Mouse (Mus musculus) MEL (cell line): ENCODE measurements at regions not wholly inside any gene's neighbourhood (a gene's known extent, or its start where the extent isn't known, plus 50 kb on each side); places are given as distances from the start of the nearest gene placed in this dataset.

Experiments
- DNase-seq: peaks from one replicate; pipeline ENCODE4 v3.0.0; 2011; ENCODE audit warnings: low read depth, low spot score
- H3K27ac ChIP-seq: 2 replicates; pipeline ENCODE4 v1.5.1; 2012; ENCODE audit warnings: low read depth, mild to moderate bottlenecking, control low read depth, low read length, moderate library complexity; ENCODE audit not compliant: control insufficient read depth
- H3K27me3 ChIP-seq, 2 experiments: fragments of 150-350 bp in 1 of 2; sonication (generic) in 1 of 2; 2 replicates each; pipeline ENCODE4 v1.6.1; 2012; ENCODE audit warnings: low read length in 2 of 2, mild to moderate bottlenecking in 2 of 2, improper control_type of control experiment in 1 of 2, moderate library complexity in 1 of 2; ENCODE audit not compliant: insufficient read depth in 2 of 2, control insufficient read depth in 1 of 2
- H3K36me3 ChIP-seq, 2 experiments: 2 replicates each; pipeline ENCODE4 v1.6.1; 2012 to 2014; ENCODE audit warnings: low read length in 2 of 2, improper control_type of control experiment in 1 of 2, inconsistent platforms in 1 of 2, mild to moderate bottlenecking in 1 of 2; ENCODE audit not compliant: insufficient read depth in 2 of 2, control insufficient read depth in 1 of 2
- H3K4me1 ChIP-seq, 2 experiments: fragments of 150-350 bp in 1 of 2; sonication (generic) in 1 of 2; 2 replicates each; pipeline ENCODE4 v1.6.1; 2012; ENCODE audit warnings: low read length in 2 of 2, improper control_type of control experiment in 1 of 2, mild to moderate bottlenecking in 1 of 2; ENCODE audit not compliant: insufficient read depth in 2 of 2, control insufficient read depth in 1 of 2
- H3K4me3 ChIP-seq, 2 experiments: fragments of 150-350 bp in 1 of 2; sonication (generic) in 1 of 2; 2 replicates each; pipeline ENCODE4 v1.5.1; 2012; ENCODE audit warnings: low read depth in 2 of 2, low read length in 2 of 2, mild to moderate bottlenecking in 2 of 2, moderate library complexity in 2 of 2, control low read depth in 1 of 2, improper control_type of control experiment in 1 of 2; ENCODE audit not compliant: control insufficient read depth in 1 of 2, insufficient read depth in 1 of 2
- H3K79me2 ChIP-seq: 2 replicates; pipeline ENCODE4 v1.6.1; 2012; ENCODE audit warnings: mild to moderate bottlenecking, low read length, moderate library complexity; ENCODE audit not compliant: control insufficient read depth, poor library complexity, insufficient read depth
- H3K9ac ChIP-seq: 2 replicates; pipeline ENCODE4 v1.6.1; 2012; ENCODE audit warnings: low read depth, mild to moderate bottlenecking, control low read depth, low read length, moderate library complexity; ENCODE audit not compliant: control insufficient read depth, poor library complexity, severe bottlenecking
- H3K9me3 ChIP-seq: fragments of 150-350 bp; sonication (generic); replicated peaks from 2 replicates; pipeline ENCODE4 v1.6.1; 2012; ENCODE audit warnings: mild to moderate bottlenecking, low read length, improper control_type of control experiment, moderate library complexity; ENCODE audit not compliant: insufficient read depth
- ELF1 ChIP-seq: IDR thresholded peaks from 2 replicates; pipeline ENCODE4 v1.6.1; 2014; ENCODE audit warnings: low read depth, mild to moderate bottlenecking, inconsistent platforms, low read length, improper control_type of control experiment, moderate library complexity
- JUND ChIP-seq: IDR thresholded peaks from 2 replicates; pipeline ENCODE4 v1.6.1; 2011; ENCODE audit warnings: low read depth, mild to moderate bottlenecking, improper control_type of control experiment, low read length
- MAX ChIP-seq: IDR thresholded peaks from 2 replicates; pipeline ENCODE4 v1.6.1; 2011; ENCODE audit warnings: low read length, improper control_type of control experiment
- MEF2A ChIP-seq: IDR thresholded peaks from 2 replicates; pipeline ENCODE4 v1.6.1; 2014; ENCODE audit warnings: low read depth, mild to moderate bottlenecking, inconsistent platforms, low read length, improper control_type of control experiment; ENCODE audit not compliant: poor library complexity, insufficient replicate concordance, severe bottlenecking; ENCODE audit errors: extremely low read depth
- MXI1 ChIP-seq: IDR thresholded peaks from 2 replicates; pipeline ENCODE4 v1.6.1; 2011; ENCODE audit warnings: mild to moderate bottlenecking, low read depth, low read length, improper control_type of control experiment
- MYB ChIP-seq: IDR thresholded peaks from 2 replicates; pipeline ENCODE4 v1.6.1; 2011; ENCODE audit warnings: mild to moderate bottlenecking, low read depth, low read length, improper control_type of control experiment
- NELFE ChIP-seq: IDR thresholded peaks from 2 replicates; pipeline ENCODE4 v1.6.1; 2011; ENCODE audit warnings: low read depth, low read length, improper control_type of control experiment
- POLR2AphosphoS5 ChIP-seq: IDR thresholded peaks from 2 replicates; pipeline ENCODE4 v1.6.1; 2012; ENCODE audit warnings: low read depth, borderline replicate concordance, mild to moderate bottlenecking, inconsistent platforms, low read length, moderate library complexity, mixed read lengths
- SMC3 ChIP-seq: IDR thresholded peaks from 2 replicates; pipeline ENCODE4 v1.6.1; 2011; ENCODE audit warnings: low read depth, low read length, improper control_type of control experiment
- TBP ChIP-seq: IDR thresholded peaks from 2 replicates; pipeline ENCODE4 v1.8.0; 2011; ENCODE audit warnings: low read depth, low read length, improper control_type of control experiment
- TCF12 ChIP-seq: IDR thresholded peaks from 2 replicates; pipeline ENCODE4 v1.6.1; 2014; ENCODE audit warnings: low read depth, mild to moderate bottlenecking, inconsistent platforms, low read length, improper control_type of control experiment, moderate library complexity
- USF1 ChIP-seq: IDR thresholded peaks from 2 replicates; pipeline ENCODE4 v1.6.1; 2014; ENCODE audit warnings: low read depth, mild to moderate bottlenecking, inconsistent platforms, low read length, improper control_type of control experiment, moderate library complexity
- ZMIZ1 ChIP-seq: IDR thresholded peaks from 2 replicates; pipeline ENCODE4 v1.6.1; 2012; ENCODE audit warnings: low read depth, mild to moderate bottlenecking, inconsistent platforms, low read length, improper control_type of control experiment, moderate library complexity
- ZNF384 ChIP-seq: IDR thresholded peaks from 2 replicates; pipeline ENCODE4 v1.6.1; 2012; ENCODE audit warnings: low read depth, mild to moderate bottlenecking, inconsistent platforms, low read length, improper control_type of control experiment

- H3K4me1 ChIP-seq: no peaks in the 10 kb centered on the region
- H3K9me3 ChIP-seq: no peaks in the 10 kb centered on the region
- DNase-seq: no peak
- no peak for TF ChIP-seq ZNF384
- TF ChIP-seq TCF12: no peak
- TF ChIP-seq NELFE: no peak
- no peak for TF ChIP-seq JUND
- TF ChIP-seq POLR2AphosphoS5: no peak
- no peak for TF ChIP-seq MXI1
- TF ChIP-seq MAX: no peak
- no peak for TF ChIP-seq SMC3
- TF ChIP-seq ELF1: no peak
- H3K27me3 ChIP-seq: no peaks in the 10 kb centered on the region
- no peaks in the 10 kb centered on the region for H3K79me2 ChIP-seq
- no peak overlapping the region for H3K9ac ChIP-seq
- H3K27ac ChIP-seq: no peak overlapping the region
- no peaks in the 10 kb centered on the region for H3K36me3 ChIP-seq
- H3K4me3 ChIP-seq: no peak overlapping the region
Observed at GRCm38 (mm10) chr8:118104464-118105050, 179.0 kb upstream of the Cdh13 start.

- Histone ChIP-seq H3K27ac (no peak overlapping the region), H3K27me3 (no peaks in the 10 kb centered on the region), H3K4me1 (no peaks in the 10 kb centered on the region), H3K36me3 (no peaks in the 10 kb centered on the region), H3K79me2 (no peaks in the 10 kb centered on the region), H3K9ac (no peak overlapping the region), H3K4me3 (no peak overlapping the region), H3K9me3 (no peaks in the 10 kb centered on the region)
- TF ChIP-seq MYB: no peak
- no peak for TF ChIP-seq ZMIZ1
- no peak for TF ChIP-seq MEF2A
- no peak for DNase-seq
Observed at GRCm38 (mm10) chr8:118101346-118101745, 182.2 kb upstream of the Cdh13 start.

GRCm38 (mm10) chr8:118062736-118063135 lies 220.8 kb upstream of the Cdh13 start:
- Histone ChIP-seq H3K4me3 (no peak overlapping the region), H3K27ac (no peak overlapping the region), H3K9me3 (no peaks in the 10 kb centered on the region), H3K27me3 (no peaks in the 10 kb centered on the region), H3K4me1 (no peaks in the 10 kb centered on the region), H3K79me2 (no peaks in the 10 kb centered on the region)
- no peak for DNase-seq
- TF ChIP-seq TCF12: no peak
- no peak for TF ChIP-seq TBP
- TF ChIP-seq USF1: no peak
- TF ChIP-seq, all 39 proteins: peak for 0
- H3K9ac ChIP-seq: no peak overlapping the region
- H3K36me3 ChIP-seq: no peaks in the 10 kb centered on the region
